Mouse (Mus musculus) thymus, adult 18-20 months (tissue): ENCODE data around the gene Gm21900.
A peak's percentile ranks its signal among the peaks of the same experiment; 100 is the strongest.
"Not testable (repeated sequence)": the region's sequence is repeated elsewhere in the genome, so short reads cannot be mapped to it uniquely, and the experiment has no call there.

ENCODE experiments used
- DNase-seq, 2 experiments: peaks; one replicate each; pipeline ENCODE4 v3.0.0; 2022; ENCODE audit warnings: mixed read lengths in 2 of 2

The Gm21900 gene

GRCm38 (mm10) chrY:10616061-10616460, at the start of gene Gm21900:
Gene Gm21900 (plus strand): TSS chrY:10616361.
- DNase-seq, result not testable (repeated sequence)

GRCm38 (mm10) chrY:10643516-10643915, 27.4 kb downstream of the Gm21900 start:
- DNase-seq, result peak; percentile 5 to 6
